Mouse (Mus musculus): ENCODE results near the gene Magi1. TPM values are rescaled to one million over a fixed set of nuclear protein-coding genes. Genes with fewer than 3 reads are reported as not detected.

The Magi1 gene
- polyA plus RNA-seq, 1 experiment, result 3.4 TPM

GRCm38 (mm10) chr6:94125144-94125543 lies 158.6 kb downstream of the Magi1 start:
- TF ChIP-seq POLR2A (IDR thresholded peaks at IDR 0.05; ENCODE audit: insufficient read length, low read depth) (no peak), REST (IDR thresholded peaks at IDR 0.05; ENCODE audit: insufficient read depth, insufficient read length) (no peak), MAX (IDR thresholded peaks at IDR 0.05; ENCODE audit: low read depth) (no peak), TCF12 (IDR thresholded peaks at IDR 0.05; ENCODE audit: insufficient read depth, poor library complexity, severe bottlenecking) (no peak)

GRCm38 (mm10) chr6:94124279-94124678 lies 159.4 kb downstream of the Magi1 start:
- Histone ChIP-seq H3ac (ENCODE audit: control insufficient read depth, insufficient read length) (no peak overlapping the region), H3K4me2 (ENCODE audit: low read depth) (no peak overlapping the region), H3K27me3 (ENCODE audit: control insufficient read depth, insufficient read depth, insufficient read length) (no peaks in the 10 kb centered on the region), H3K36me3 (ENCODE audit: control insufficient read depth, insufficient read depth) (no peaks in the 10 kb centered on the region), H3K79me2 (ENCODE audit: control insufficient read depth, insufficient read depth) (no peaks in the 10 kb centered on the region), H3K4me3 (no peak overlapping the region)
- no peak for TF ChIP-seq REST (IDR thresholded peaks at IDR 0.05; ENCODE audit: insufficient read depth, insufficient read length)
- TF ChIP-seq MAX (IDR thresholded peaks at IDR 0.05; ENCODE audit: low read depth), result no peak
- TF ChIP-seq POLR2AphosphoS2 (IDR thresholded peaks at IDR 0.05; ENCODE audit: insufficient read length, low read depth), result no peak
- TF ChIP-seq TCF3 (IDR thresholded peaks at IDR 0.05; ENCODE audit: insufficient read length, low read depth), result no peak
- TF ChIP-seq CEBPB (IDR thresholded peaks at IDR 0.05; ENCODE audit: insufficient read depth, poor library complexity, severe bottlenecking), result no peak
- TF ChIP-seq POLR2A (IDR thresholded peaks at IDR 0.05; ENCODE audit: insufficient read length, low read depth), result no peak
- TF ChIP-seq E2F4 (IDR thresholded peaks at IDR 0.05; ENCODE audit: insufficient read depth), result no peak
- no peak for TF ChIP-seq USF1 (IDR thresholded peaks at IDR 0.05; ENCODE audit: low read depth)
- TF ChIP-seq MYOG (IDR thresholded peaks at IDR 0.05; ENCODE audit: control insufficient read depth in 1 of 3, insufficient read depth in 1 of 3, insufficient read length in 2 of 3, low read depth in 2 of 3), result no peak
- TF ChIP-seq MYOD1 (IDR thresholded peaks at IDR 0.05; ENCODE audit: control insufficient read depth in 1 of 3, insufficient read length in 2 of 3, low read depth in 2 of 3), result no peak
- no peak for TF ChIP-seq TCF12 (IDR thresholded peaks at IDR 0.05; ENCODE audit: insufficient read depth, poor library complexity, severe bottlenecking)
- TF ChIP-seq SRF (IDR thresholded peaks at IDR 0.05; ENCODE audit: control insufficient read depth, insufficient read length, low read depth), result no peak

More at GRCm38 (mm10) chr6:94125144-94125543, 158.6 kb downstream of the Magi1 start:
- Histone ChIP-seq H3K79me2 (ENCODE audit: control insufficient read depth, insufficient read depth) (no peaks in the 10 kb centered on the region), H3K4me2 (ENCODE audit: low read depth) (no peak overlapping the region), H3K4me3 (no peak overlapping the region), H3K27me3 (ENCODE audit: control insufficient read depth, insufficient read depth, insufficient read length) (no peaks in the 10 kb centered on the region), H3K36me3 (ENCODE audit: control insufficient read depth, insufficient read depth) (no peaks in the 10 kb centered on the region), H3ac (ENCODE audit: control insufficient read depth, insufficient read length) (no peak overlapping the region)

GRCm38 (mm10) chr6:94122566-94123150 lies 161.1 kb downstream of the Magi1 start:
- no peak overlapping the region for H3K4me2 ChIP-seq (ENCODE audit: low read depth)
- no peak for TF ChIP-seq TCF3 (IDR thresholded peaks at IDR 0.05; ENCODE audit: insufficient read length, low read depth)
- TF ChIP-seq MYOD1 (IDR thresholded peaks at IDR 0.05; ENCODE audit: control insufficient read depth in 1 of 3, insufficient read length in 2 of 3, low read depth in 2 of 3), result no peak
- TF ChIP-seq E2F4 (IDR thresholded peaks at IDR 0.05; ENCODE audit: insufficient read depth), result no peak
- TF ChIP-seq POLR2AphosphoS2 (IDR thresholded peaks at IDR 0.05; ENCODE audit: insufficient read length, low read depth), result no peak
- no peak for TF ChIP-seq USF1 (IDR thresholded peaks at IDR 0.05; ENCODE audit: low read depth)
- no peak for TF ChIP-seq REST (IDR thresholded peaks at IDR 0.05; ENCODE audit: insufficient read depth, insufficient read length)
- TF ChIP-seq CEBPB (IDR thresholded peaks at IDR 0.05; ENCODE audit: insufficient read depth, poor library complexity, severe bottlenecking), result no peak
- TF ChIP-seq MAX (IDR thresholded peaks at IDR 0.05; ENCODE audit: low read depth), result no peak
- TF ChIP-seq POLR2A (IDR thresholded peaks at IDR 0.05; ENCODE audit: insufficient read length, low read depth), result no peak
- TF ChIP-seq MYOG (IDR thresholded peaks at IDR 0.05; ENCODE audit: control insufficient read depth in 1 of 3, insufficient read depth in 1 of 3, insufficient read length in 2 of 3, low read depth in 2 of 3), result no peak
- TF ChIP-seq TCF12 (IDR thresholded peaks at IDR 0.05; ENCODE audit: insufficient read depth, poor library complexity, severe bottlenecking), result no peak
- no peak for TF ChIP-seq SRF (IDR thresholded peaks at IDR 0.05; ENCODE audit: control insufficient read depth, insufficient read length, low read depth)

GRCm38 (mm10) chr6:94121488-94121887 lies 162.2 kb downstream of the Magi1 start:
- H3ac ChIP-seq (ENCODE audit: control insufficient read depth, insufficient read length), result no peak overlapping the region
- H3K27me3 ChIP-seq (ENCODE audit: control insufficient read depth, insufficient read depth, insufficient read length), result no peaks in the 10 kb centered on the region
- no peaks in the 10 kb centered on the region for H3K36me3 ChIP-seq (ENCODE audit: control insufficient read depth, insufficient read depth)
- no peaks in the 10 kb centered on the region for H3K79me2 ChIP-seq (ENCODE audit: control insufficient read depth, insufficient read depth)
- TF ChIP-seq TCF3 (IDR thresholded peaks at IDR 0.05; ENCODE audit: insufficient read length, low read depth) (no peak), TCF12 (IDR thresholded peaks at IDR 0.05; ENCODE audit: insufficient read depth, poor library complexity, severe bottlenecking) (no peak), POLR2AphosphoS2 (IDR thresholded peaks at IDR 0.05; ENCODE audit: insufficient read length, low read depth) (no peak), E2F4 (IDR thresholded peaks at IDR 0.05; ENCODE audit: insufficient read depth) (no peak), MYOD1 (IDR thresholded peaks at IDR 0.05; ENCODE audit: control insufficient read depth in 1 of 3, insufficient read length in 2 of 3, low read depth in 2 of 3) (no peak), SRF (IDR thresholded peaks at IDR 0.05; ENCODE audit: control insufficient read depth, insufficient read length, low read depth) (no peak), MYOG (IDR thresholded peaks at IDR 0.05; ENCODE audit: control insufficient read depth in 1 of 3, insufficient read depth in 1 of 3, insufficient read length in 2 of 3, low read depth in 2 of 3) (no peak), REST (IDR thresholded peaks at IDR 0.05; ENCODE audit: insufficient read depth, insufficient read length) (no peak), POLR2A (IDR thresholded peaks at IDR 0.05; ENCODE audit: insufficient read length, low read depth) (no peak), USF1 (IDR thresholded peaks at IDR 0.05; ENCODE audit: low read depth) (no peak), CEBPB (IDR thresholded peaks at IDR 0.05; ENCODE audit: insufficient read depth, poor library complexity, severe bottlenecking) (no peak), MAX (IDR thresholded peaks at IDR 0.05; ENCODE audit: low read depth) (no peak)
- no peak overlapping the region for H3K4me3 ChIP-seq
- H3K4me2 ChIP-seq (ENCODE audit: low read depth), result no peak overlapping the region

More at GRCm38 (mm10) chr6:94122566-94123150, 161.1 kb downstream of the Magi1 start:
- Histone ChIP-seq H3K79me2 (ENCODE audit: control insufficient read depth, insufficient read depth) (no peaks in the 10 kb centered on the region), H3K4me3 (no peak overlapping the region), H3K36me3 (ENCODE audit: control insufficient read depth, insufficient read depth) (no peaks in the 10 kb centered on the region), H3ac (ENCODE audit: control insufficient read depth, insufficient read length) (no peak overlapping the region), H3K27me3 (ENCODE audit: control insufficient read depth, insufficient read depth, insufficient read length) (no peaks in the 10 kb centered on the region)

Measured in myocyte (in vitro differentiated cells).